Mouse (Mus musculus) C2C12 (cell line): ENCODE measurements around the gene Specc1l.

ENCODE experiments used
- CEBPB ChIP-seq: IDR thresholded peaks from one replicate; pipeline ENCODE4 v1.6.1; 2011; ENCODE audit warnings: low read depth, mild to moderate bottlenecking, control low read depth, moderate library complexity
- CTCF ChIP-seq: IDR thresholded peaks from one replicate; pipeline ENCODE4 v1.5.1; 2011; ENCODE audit not compliant: control insufficient read depth, insufficient read depth, insufficient read length

- TF ChIP-seq CTCF (no peak), CEBPB (no peak)
Observed at GRCm38 (mm10) chr10:75200733-75201132, 11.1 kb upstream of the Specc1l start.
